Mouse (Mus musculus): ENCODE results near the gene Mpig6b. TPM values are rescaled to one million over a fixed set of nuclear protein-coding genes. Genes with fewer than 3 reads are reported as not detected.
A peak's percentile ranks its signal among the peaks of the same experiment; 100 is the strongest.

Mpig6b gene
- polyA plus RNA-seq, 1 experiment from 2014 or later = 0.54 TPM

- Histone ChIP-seq H3K36me3 (replicated peaks) (peaks cover 29% of the 10 kb centered on the region), H3K27me3 (peaks cover 58% of the 10 kb centered on the region), H3K27ac (no peak within 1 kb of the TSS), H3K9ac (peak within 1 kb of the TSS; percentile 48; the same call in 1 of the 2 replicates), H3K4me3 (replicated peaks) (peak within 1 kb of the TSS; percentile 30), H3K4me2 (peak within 1 kb of the TSS; percentile 55), H3K9me3 (no peaks in the 10 kb centered on the region), H3K4me1 (peaks cover 29% of the 10 kb centered on the region)
- peak; percentile 18; the same call in 1 of the 2 replicates for ATAC-seq (ENCODE audit: low FRiP score)
- 2% methylated on average over 48 of the region's 48 CpGs for WGBS
Measured at GRCm38 (mm10) chr17:35064951-35065947, 735 bp downstream of the Mpig6b start, which contains the start of gene Ly6g6c. Gene Ly6g6c, plus strand, starts transcription at chr17:35065388.

GRCm38 (mm10) chr17:35064378-35064877, 1.6 kb downstream of the Mpig6b start:
- no peak for ATAC-seq (ENCODE audit: low FRiP score)
- Histone ChIP-seq H3K36me3 (replicated peaks) (peaks cover 29% of the 10 kb centered on the region), H3K4me3 (replicated peaks) (peak overlapping the region; percentile 30; the same call in 1 of the 2 replicates), H3K27me3 (peaks cover 55% of the 10 kb centered on the region), H3K9me3 (no peaks in the 10 kb centered on the region), H3K4me1 (peaks cover 35% of the 10 kb centered on the region), H3K9ac (no peak overlapping the region), H3K4me2 (peak overlapping the region; percentile 55), H3K27ac (no peak overlapping the region)
- 30% methylated on average over 10 of the region's 10 CpGs for WGBS

- peaks cover 38% of the 10 kb centered on the region for H3K4me1 ChIP-seq
Measured at GRCm38 (mm10) chr17:35063466-35063865, 2.5 kb downstream of the Mpig6b start.

GRCm38 (mm10) chr17:35061299-35061698, 4.7 kb downstream of the Mpig6b start:
- peaks cover 35% of the 10 kb centered on the region for H3K27me3 ChIP-seq
- no peak overlapping the region for H3K4me3 ChIP-seq (replicated peaks)
- no peak for ATAC-seq (ENCODE audit: low FRiP score)
- peaks cover 38% of the 10 kb centered on the region for H3K36me3 ChIP-seq (replicated peaks)
- H3K9ac ChIP-seq = no peak overlapping the region
- H3K4me2 ChIP-seq = no peak overlapping the region
- H3K4me1 ChIP-seq = peaks cover 41% of the 10 kb centered on the region
- no peaks in the 10 kb centered on the region for H3K9me3 ChIP-seq
- 84% methylated on average over 8 of the region's 8 CpGs for WGBS
- no peak overlapping the region for H3K27ac ChIP-seq

More at GRCm38 (mm10) chr17:35063466-35063865, 2.5 kb downstream of the Mpig6b start:
- WGBS = 92% methylated on average over 3 of the region's 3 CpGs
- peaks cover 52% of the 10 kb centered on the region for H3K27me3 ChIP-seq
- H3K4me3 ChIP-seq (replicated peaks) = no peak overlapping the region
- H3K9me3 ChIP-seq = no peaks in the 10 kb centered on the region
- no peak for ATAC-seq (ENCODE audit: low FRiP score)
- H3K27ac ChIP-seq = no peak overlapping the region
- H3K4me2 ChIP-seq = no peak overlapping the region
- H3K9ac ChIP-seq = no peak overlapping the region
- peaks cover 29% of the 10 kb centered on the region for H3K36me3 ChIP-seq (replicated peaks)

GRCm38 (mm10) chr17:35060737-35061297, 5.2 kb downstream of the Mpig6b start:
- no peak for ATAC-seq (ENCODE audit: low FRiP score)
- Histone ChIP-seq H3K27ac (no peak overlapping the region), H3K27me3 (peaks cover 30% of the 10 kb centered on the region), H3K4me3 (replicated peaks) (peak overlapping the region; percentile 77), H3K9me3 (no peaks in the 10 kb centered on the region), H3K4me2 (peak overlapping the region; percentile 91), H3K9ac (peak overlapping the region; percentile 82), H3K36me3 (replicated peaks) (peaks cover 43% of the 10 kb centered on the region), H3K4me1 (peaks cover 41% of the 10 kb centered on the region)
- 64% methylated on average over 22 of the region's 22 CpGs for WGBS

GRCm38 (mm10) chr17:35060071-35060470, 5.9 kb downstream of the Mpig6b start:
- WGBS = 22% methylated on average over 14 of the region's 14 CpGs
- Histone ChIP-seq H3K4me1 (peaks cover 35% of the 10 kb centered on the region), H3K36me3 (replicated peaks) (peaks cover 51% of the 10 kb centered on the region), H3K9ac (peak overlapping the region; percentile 82), H3K27me3 (peaks cover 23% of the 10 kb centered on the region), H3K4me3 (replicated peaks) (peak overlapping the region; percentile 77), H3K27ac (0 out of 2 replicates have a peak overlapping the region, but pooled peaks have one; percentile 94), H3K9me3 (no peaks in the 10 kb centered on the region), H3K4me2 (peak overlapping the region; percentile 91)
- ATAC-seq (ENCODE audit: low FRiP score) = no peak

GRCm38 (mm10) chr17:35058911-35059892, 6.8 kb downstream of the Mpig6b start, which contains the start of gene Ddah2:
Gene Ddah2, plus strand, starts transcription at chr17:35059035.
- Histone ChIP-seq H3K9ac (peak within 1 kb of the TSS; percentile 82), H3K27ac (peak within 1 kb of the TSS; percentile 94), H3K9me3 (no peaks in the 10 kb centered on the region), H3K27me3 (peaks cover 14% of the 10 kb centered on the region), H3K4me1 (peaks cover 26% of the 10 kb centered on the region), H3K36me3 (replicated peaks) (peaks cover 58% of the 10 kb centered on the region), H3K4me3 (replicated peaks) (peak within 1 kb of the TSS; percentile 77), H3K4me2 (peak within 1 kb of the TSS; percentile 91)
- ATAC-seq (ENCODE audit: low FRiP score) = peak; percentile 94
- WGBS = under 1% methylated on average over 56 of the region's 57 CpGs

- H3K9me3 ChIP-seq = no peaks in the 10 kb centered on the region
- no peak; the same call in 1 of the 2 replicates for ATAC-seq (ENCODE audit: low FRiP score)
- peaks cover 23% of the 10 kb centered on the region for H3K4me1 ChIP-seq
- H3K4me2 ChIP-seq = no peak overlapping the region
- H3K27ac ChIP-seq = peak overlapping the region; percentile 94
- H3K9ac ChIP-seq = no peak overlapping the region
- WGBS = 68% methylated on average over 9 of the region's 9 CpGs
- H3K27me3 ChIP-seq = peaks cover 5% of the 10 kb centered on the region
- peak overlapping the region; percentile 77 for H3K4me3 ChIP-seq (replicated peaks)
- peaks cover 61% of the 10 kb centered on the region for H3K36me3 ChIP-seq (replicated peaks)
Measured at GRCm38 (mm10) chr17:35058316-35058715, 7.7 kb downstream of the Mpig6b start.

- Histone ChIP-seq H3K4me3 (replicated peaks) (no peak overlapping the region), H3K9ac (no peak overlapping the region), H3K27me3 (no peaks in the 10 kb centered on the region), H3K27ac (no peak overlapping the region), H3K4me1 (peaks cover 33% of the 10 kb centered on the region), H3K36me3 (replicated peaks) (peaks cover 62% of the 10 kb centered on the region), H3K4me2 (no peak overlapping the region), H3K9me3 (no peaks in the 10 kb centered on the region)
- no peak for ATAC-seq (ENCODE audit: low FRiP score)
- WGBS = 71% methylated on average over 3 of the region's 3 CpGs
Measured at GRCm38 (mm10) chr17:35057090-35057489, 8.9 kb downstream of the Mpig6b start.

GRCm38 (mm10) chr17:35055691-35056495, 10.1 kb downstream of the Mpig6b start:
- peaks cover 43% of the 10 kb centered on the region for H3K4me1 ChIP-seq
- no peaks in the 10 kb centered on the region for H3K27me3 ChIP-seq
- H3K36me3 ChIP-seq (replicated peaks) = peaks cover 52% of the 10 kb centered on the region
- H3K4me3 ChIP-seq (replicated peaks) = no peak overlapping the region
- no peak overlapping the region for H3K4me2 ChIP-seq
- no peak for ATAC-seq (ENCODE audit: low FRiP score)
- H3K9me3 ChIP-seq = no peaks in the 10 kb centered on the region
- H3K9ac ChIP-seq = no peak overlapping the region
- WGBS = 90% methylated on average over 7 of the region's 7 CpGs
- no peak overlapping the region for H3K27ac ChIP-seq
